In genomic region chr2:103601126-103601525, GRCm38 (mm10) we compare ENCODE assay signal across 15 mouse cellular contexts. TPM values are rescaled to one million over a fixed set of nuclear protein-coding genes. Genes with fewer than 3 reads are reported as not detected.
DNase-seq lines count a peak whose midpoint lies in the region; ATAC-seq and TF ChIP-seq lines count a peak whose summit lies in the region.
"Had no signal": no experiment of that assay in that cellular context is flagged by ENCODE, and none has a peak within 500 bp of the region (broad histone marks: within the 10 kb centered on the region; RNA-seq: fewer than 3 reads in every experiment).

No protein-coding gene starts in this region.

- DNase-seq in heart, embryonic 10.5 days (ENCODE audit: low spot score): no peak
- DNase-seq in heart, adult 2 months: no peak
- peak; percentile 71 for DNase-seq in kidney, adult 2 months
- no peak for DNase-seq in midbrain, embryonic 14.5 days
- no peak for DNase-seq in gastrocnemius, adult 8-10 months (ENCODE audit: low spot score in 2 of 2)
- DNase-seq: cerebellum, adult 9-11 months; forebrain, postnatal 0 days; gastrocnemius, postnatal 10 days; right cerebral cortex, adult 18-20 months; thymus, postnatal 36 days had no signal

- ATAC-seq in kidney, embryonic 14.5 days (ENCODE audit: low FRiP score, low TSS enrichment): no peak
- ATAC-seq in midbrain, embryonic 14.5 days (ENCODE audit: low FRiP score, low TSS enrichment): no peak
- no peak for ATAC-seq in midbrain, embryonic 15.5 days (replicated peaks)
- no peak for ATAC-seq in erythroblast, adult 5-6 weeks (replicated peaks; ENCODE audit: low FRiP score, poor library complexity, severe bottlenecking)
- ATAC-seq: lung, postnatal 0 days had no signal

- H3K27me3 ChIP-seq in heart, embryonic 10.5 days (ENCODE audit: insufficient read depth, poor library complexity, severe bottlenecking): no peaks in the 10 kb centered on the region
- H3K27me3 ChIP-seq in heart, adult 2 months (ENCODE audit: control insufficient read depth, insufficient read depth, low read length): no peaks in the 10 kb centered on the region
- H3K27me3 ChIP-seq in kidney, adult 2 months (replicated peaks; ENCODE audit: control insufficient read depth, insufficient read depth, low read length): no peaks in the 10 kb centered on the region
- H3K27me3 ChIP-seq in kidney, embryonic 14.5 days (ENCODE audit: control insufficient read depth, insufficient read depth, low read length): no peaks in the 10 kb centered on the region
- no peaks in the 10 kb centered on the region for H3K27me3 ChIP-seq in midbrain, embryonic 14.5 days (ENCODE audit: control insufficient read depth, insufficient read depth, low read length)
- H3K27me3 ChIP-seq in midbrain, embryonic 15.5 days (replicated peaks): no peaks in the 10 kb centered on the region

- no peaks in the 10 kb centered on the region for H3K36me3 ChIP-seq in heart, embryonic 10.5 days
- H3K36me3 ChIP-seq in heart, adult 2 months (ENCODE audit: control insufficient read depth, insufficient read depth, low read length): no peaks in the 10 kb centered on the region; the same call in 1 of the 2 replicates
- no peaks in the 10 kb centered on the region for H3K36me3 ChIP-seq in kidney, adult 2 months (ENCODE audit: control insufficient read depth, insufficient read depth, low read length)
- no peaks in the 10 kb centered on the region for H3K36me3 ChIP-seq in kidney, embryonic 14.5 days (ENCODE audit: control insufficient read depth, insufficient read depth, low read length)
- H3K36me3 ChIP-seq in midbrain, embryonic 14.5 days (ENCODE audit: control insufficient read depth, insufficient read depth, low read length): no peaks in the 10 kb centered on the region
- H3K36me3 ChIP-seq in midbrain, embryonic 15.5 days (replicated peaks): no peaks in the 10 kb centered on the region
- H3K36me3 ChIP-seq: hindbrain, embryonic 10.5 days had no signal

- no peak for TF ChIP-seq EP300 in heart, adult 2 months (IDR thresholded peaks at IDR 0.05; ENCODE audit: insufficient read depth, low read depth, low read length)

- peak overlapping the region; percentile 79; the same call in 1 of the 2 replicates for H3K27ac ChIP-seq in heart, embryonic 10.5 days
- no peak overlapping the region for H3K27ac ChIP-seq in heart, adult 2 months
- peak overlapping the region; percentile 30; the same call in 1 of the 2 replicates for H3K27ac ChIP-seq in kidney, adult 2 months (ENCODE audit: insufficient read depth, low read depth, low read length)
- no peak overlapping the region for H3K27ac ChIP-seq in kidney, embryonic 14.5 days (ENCODE audit: low read depth, low read length)
- 0 out of 2 replicates have a peak overlapping the region, but pooled peaks have one; percentile 4 for H3K27ac ChIP-seq in midbrain, embryonic 14.5 days (replicated peaks; ENCODE audit: low read depth, low read length)
- H3K27ac ChIP-seq in midbrain, embryonic 15.5 days: no peak overlapping the region

- H3K79me2 ChIP-seq in heart, adult 2 months (replicated peaks; ENCODE audit: control insufficient read depth, insufficient read depth, low read length): no peaks in the 10 kb centered on the region; the same call in 1 of the 2 replicates

- no peak for TF ChIP-seq POLR2A in heart, adult 2 months (IDR thresholded peaks at IDR 0.05; ENCODE audit: insufficient read depth, low read depth, low read length)
- no peak for TF ChIP-seq POLR2A in kidney, adult 2 months (IDR thresholded peaks at IDR 0.05; ENCODE audit: low read depth, low read length)

- H3K4me3 ChIP-seq in heart, embryonic 10.5 days: no peak overlapping the region; the same call in 1 of the 2 replicates
- H3K4me3 ChIP-seq in heart, adult 2 months: no peak overlapping the region
- H3K4me3 ChIP-seq in kidney, adult 2 months (ENCODE audit: insufficient read depth, low read depth, low read length): no peak overlapping the region
- H3K4me3 ChIP-seq in kidney, embryonic 14.5 days (ENCODE audit: low read length): no peak overlapping the region
- no peak overlapping the region for H3K4me3 ChIP-seq in midbrain, embryonic 14.5 days (replicated peaks; ENCODE audit: low read depth, low read length)
- no peak overlapping the region for H3K4me3 ChIP-seq in midbrain, embryonic 15.5 days
- H3K4me3 ChIP-seq: hindbrain, embryonic 10.5 days had no signal

- WGBS in heart, embryonic 10.5 days: 60% methylated on average over 1 of the region's 1 CpGs
- 52% methylated on average over 1 of the region's 1 CpGs for WGBS in heart, adult 2 months
- 11% methylated on average over 1 of the region's 1 CpGs for WGBS in kidney, adult 2 months
- 33% methylated on average over 1 of the region's 1 CpGs for WGBS in kidney, embryonic 14.5 days
- 89% methylated on average over 1 of the region's 1 CpGs for WGBS in midbrain, embryonic 14.5 days
- 83% methylated on average over 1 of the region's 1 CpGs for WGBS in midbrain, embryonic 15.5 days

- H3K4me2 ChIP-seq in kidney, embryonic 14.5 days (replicated peaks; ENCODE audit: low read depth, low read length): no peak overlapping the region
- no peak overlapping the region for H3K4me2 ChIP-seq in midbrain, embryonic 14.5 days (ENCODE audit: low read length)
- H3K4me2 ChIP-seq in midbrain, embryonic 15.5 days: no peak overlapping the region

- no peak for TF ChIP-seq CTCF in heart, adult 2 months (IDR thresholded peaks at IDR 0.05)
- TF ChIP-seq CTCF in kidney, adult 2 months (conservative IDR thresholded peaks at IDR 0.05; ENCODE audit: insufficient read depth, insufficient read length, low read depth, low read length): no peak

- intact Hi-C loops in heart, adult 2 months (cut with DNase I): loop anchor here (5.0 kb wide), 1 partner anchor 34 kb away; the partner anchor contains the start of gene Abtb2

- H3K4me1 ChIP-seq in heart, embryonic 10.5 days: peaks cover 96% of the 10 kb centered on the region
- peaks cover 8% of the 10 kb centered on the region; the same call in 1 of the 2 replicates for H3K4me1 ChIP-seq in heart, adult 2 months (ENCODE audit: control insufficient read depth, insufficient read depth, low read length)
- H3K4me1 ChIP-seq in kidney, adult 2 months (ENCODE audit: control insufficient read depth, insufficient read depth, low read length): peaks cover 39% of the 10 kb centered on the region
- H3K4me1 ChIP-seq in kidney, embryonic 14.5 days (ENCODE audit: control insufficient read depth, insufficient read depth, low read length): peaks cover 23% of the 10 kb centered on the region; the same call in 1 of the 2 replicates
- H3K4me1 ChIP-seq in midbrain, embryonic 14.5 days (ENCODE audit: control insufficient read depth, insufficient read depth, low read length): peaks cover 10% of the 10 kb centered on the region
- peaks cover 18% of the 10 kb centered on the region for H3K4me1 ChIP-seq in midbrain, embryonic 15.5 days

- no peak overlapping the region for H3K9ac ChIP-seq in heart, adult 2 months (ENCODE audit: low read depth, low read length)
- no peak overlapping the region for H3K9ac ChIP-seq in kidney, embryonic 14.5 days (ENCODE audit: low read depth, low read length)
- H3K9ac ChIP-seq in midbrain, embryonic 14.5 days (replicated peaks; ENCODE audit: low read length): no peak overlapping the region
- no peak overlapping the region for H3K9ac ChIP-seq in midbrain, embryonic 15.5 days
- H3K9ac ChIP-seq: forebrain, postnatal 0 days had no signal

- no peaks in the 10 kb centered on the region for H3K9me3 ChIP-seq in heart, embryonic 10.5 days
- no peaks in the 10 kb centered on the region for H3K9me3 ChIP-seq in kidney, embryonic 14.5 days (ENCODE audit: control insufficient read depth, low read length)
- H3K9me3 ChIP-seq in midbrain, embryonic 14.5 days (ENCODE audit: control insufficient read depth, low read length): no peaks in the 10 kb centered on the region
- no peaks in the 10 kb centered on the region for H3K9me3 ChIP-seq in midbrain, embryonic 15.5 days
- H3K9me3 ChIP-seq: hindbrain, embryonic 10.5 days had no signal

RNA-seq across cellular contexts. Expression of gene Abtb2, which starts 35.0 kb away (rescaled TPM):
- polyA plus RNA-seq in heart, embryonic 10.5 days (2016; fragmentation: Nextera tagmentation; extraction: Ambion mirVana): 19.0 and 33.2 TPM in 2 replicates
- total RNA-seq in heart, adult 2 months (2021): 10 to 100 TPM; 24.7 to 28.7 TPM
- polyA plus RNA-seq in heart, adult 2 months (2012; rRNA removed): 23.0 and 27.1 TPM in 2 replicates
- 11.6 and 12.0 TPM in 2 replicates for polyA plus RNA-seq in kidney, adult 2 months (2012; rRNA removed)
- polyA plus RNA-seq in kidney, embryonic 14.5 days (2014; fragmentation: Nextera tagmentation; extraction: Ambion mirVana): 4.9 and 7.6 TPM in 2 replicates
- polyA plus RNA-seq in midbrain, embryonic 14.5 days (2014; fragmentation: Nextera tagmentation; extraction: Ambion mirVana): 8.3 and 10.2 TPM in 2 replicates
- polyA plus RNA-seq in midbrain, embryonic 15.5 days (2015; fragmentation: Nextera tagmentation; extraction: Ambion mirVana): 9.6 and 10.3 TPM in 2 replicates
- 1 to 10 TPM; 5.1 to 8.8 (median 7.5) TPM for total RNA-seq in gastrocnemius, adult 8-10 months (2022)
- 0.38 TPM in 1 of 2 replicates, not detected in the other for total RNA-seq in erythroblast, adult 5-6 weeks (2015; ENCODE audit: low replicate concordance)
- total RNA-seq in erythroblast, adult 5-6 weeks (2017; ENCODE audit: low replicate concordance): 1.7 and 4.0 TPM in 2 replicates

Comparison
In these comparisons a context has a peak if more than half of its experiments do, and no peak if none do; other contexts are left out.
1. H3K27ac ChIP-seq: peak in heart, embryonic 10.5 days (single experiment), kidney, adult 2 months (single experiment) and midbrain, embryonic 14.5 days (single experiment); none in heart, adult 2 months (single experiment), kidney, embryonic 14.5 days (single experiment) and midbrain, embryonic 15.5 days (single experiment).